Mouse (Mus musculus): ENCODE results near the gene Mta2.

Mta2 gene

DNA sequence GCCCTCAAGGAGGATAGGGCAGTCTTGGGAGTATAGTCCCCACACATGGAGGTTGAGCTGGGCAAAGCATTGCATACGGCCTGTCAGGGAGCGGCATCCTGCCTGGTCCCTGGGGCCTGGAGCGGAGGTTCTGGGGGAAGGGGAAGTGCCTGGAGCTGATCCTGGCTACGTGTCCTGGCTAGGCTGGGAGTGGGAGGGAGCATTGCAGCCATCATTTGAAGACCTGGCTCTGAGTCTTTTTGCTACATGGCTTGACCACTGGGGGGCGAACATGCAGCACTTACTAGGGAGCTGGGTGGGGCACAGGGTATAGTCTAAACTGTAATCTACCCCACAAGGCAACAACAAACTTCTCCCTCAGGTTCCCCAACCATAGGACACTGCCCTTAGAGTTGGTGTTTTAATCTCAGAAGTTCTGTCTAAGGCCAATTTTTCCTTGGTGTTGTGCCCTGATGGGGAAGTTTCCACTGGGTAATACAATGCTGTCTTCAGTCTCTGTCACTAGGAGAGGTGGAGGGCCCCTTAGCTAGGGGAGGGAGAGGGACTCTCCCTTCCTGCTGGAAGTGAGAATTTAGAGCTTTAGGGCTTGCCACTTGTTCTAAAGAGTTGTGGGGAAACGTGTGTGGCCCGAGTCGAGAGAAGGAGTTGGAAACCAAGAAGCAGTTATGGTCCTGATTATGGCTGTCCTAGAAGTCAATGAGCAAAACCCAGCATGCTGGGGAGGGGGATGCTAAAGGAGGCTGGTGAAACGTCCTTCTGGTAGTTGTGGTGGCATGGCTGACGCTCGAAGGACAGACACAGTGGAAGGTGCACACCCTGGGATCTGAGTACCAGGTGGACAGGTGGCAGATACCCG, 51.3 kb downstream of the Mta2 start:
- TF ChIP-seq GATA4 (IDR thresholded peaks at IDR 0.05; ENCODE audit: insufficient replicate concordance, low read length) = no peak

GRCm38 (mm10) chr19:8993625-8993912, 51.9 kb downstream of the Mta2 start:
- no peak for TF ChIP-seq GATA4 (IDR thresholded peaks at IDR 0.05; ENCODE audit: insufficient replicate concordance, low read length)

DNA sequence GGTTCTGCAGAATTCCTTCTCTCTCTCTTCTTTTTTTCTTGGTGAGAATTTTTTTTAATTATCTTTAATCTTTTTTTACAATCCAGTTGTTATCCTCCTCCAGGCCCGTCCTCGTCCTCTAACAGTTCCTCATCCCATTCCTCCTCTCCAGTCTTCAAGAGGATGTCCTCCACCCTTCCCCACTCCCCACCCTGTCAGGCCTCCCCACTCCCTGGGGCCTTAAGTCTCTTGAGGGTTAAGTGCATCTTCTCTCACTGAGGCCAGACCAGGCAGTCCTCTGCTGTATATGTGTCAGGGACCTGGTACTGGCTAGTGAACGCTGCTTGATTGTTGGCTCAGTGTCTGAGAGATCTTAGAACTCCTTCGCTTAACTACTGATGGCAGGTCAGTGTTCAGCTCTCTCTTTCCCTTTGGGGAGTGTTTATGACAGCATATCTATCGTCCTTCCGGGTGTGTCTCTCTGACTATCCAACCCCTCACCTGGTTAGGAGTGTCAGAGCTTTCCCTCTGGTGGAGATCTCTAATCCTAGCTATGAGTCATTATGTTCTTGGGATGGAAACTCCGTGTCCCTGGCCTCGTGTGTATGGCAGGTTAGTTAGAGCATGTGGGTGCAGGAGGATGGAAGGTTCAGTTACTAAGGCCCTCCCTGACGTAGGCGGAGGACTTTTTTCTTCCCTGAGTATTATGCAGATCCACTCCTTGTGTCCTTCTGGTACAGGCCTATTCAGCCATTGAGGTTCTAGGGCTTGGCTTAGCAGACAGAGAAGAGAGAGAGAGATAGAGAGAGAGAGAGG, 53.3 kb downstream of the Mta2 start:
- TF ChIP-seq GATA4 (IDR thresholded peaks at IDR 0.05; ENCODE audit: insufficient replicate concordance, low read length) = no peak

DNA sequence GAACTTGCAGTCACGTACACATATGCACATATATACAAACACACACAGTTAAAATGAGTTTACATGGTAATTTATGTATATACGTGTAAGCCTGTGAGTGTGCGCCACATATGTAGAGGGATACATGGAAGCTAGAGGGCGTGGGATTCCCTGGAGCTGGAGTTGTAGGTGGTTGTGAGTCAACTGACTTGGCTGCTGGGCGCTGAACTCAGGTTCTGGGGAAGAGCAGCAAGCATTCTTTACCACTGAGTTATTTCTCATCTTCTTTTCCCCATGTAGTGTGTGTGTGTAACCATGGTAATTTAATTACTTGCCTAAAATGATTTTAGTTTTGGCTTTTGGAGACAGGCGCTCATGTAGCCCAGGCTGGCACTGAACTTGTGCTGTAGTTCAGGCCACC, 54.9 kb downstream of the Mta2 start:
- TF ChIP-seq GATA4 (IDR thresholded peaks at IDR 0.05; ENCODE audit: insufficient replicate concordance, low read length) = no peak

DNA sequence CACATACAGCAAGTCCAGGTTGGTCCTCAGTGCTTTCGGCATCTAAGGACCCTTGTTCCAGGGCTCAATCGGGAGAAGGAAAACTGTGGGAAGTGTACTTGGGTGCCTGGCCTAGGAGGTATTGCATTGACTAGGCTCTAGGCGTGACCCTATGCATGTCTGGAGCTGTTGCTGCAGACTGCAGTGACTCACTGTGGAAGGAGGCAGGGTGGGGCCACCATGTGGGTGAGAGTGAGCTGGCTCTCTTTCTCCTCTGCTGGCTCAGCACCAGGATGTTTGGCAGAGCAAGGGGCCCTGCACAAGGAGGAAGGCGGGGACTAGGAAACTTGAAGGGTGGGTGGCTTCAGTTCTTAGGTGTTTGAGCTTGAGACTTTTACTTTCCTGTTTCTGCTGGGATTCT, 55.9 kb downstream of the Mta2 start:
- no peak for TF ChIP-seq GATA4 (IDR thresholded peaks at IDR 0.05; ENCODE audit: insufficient replicate concordance, low read length)

DNA sequence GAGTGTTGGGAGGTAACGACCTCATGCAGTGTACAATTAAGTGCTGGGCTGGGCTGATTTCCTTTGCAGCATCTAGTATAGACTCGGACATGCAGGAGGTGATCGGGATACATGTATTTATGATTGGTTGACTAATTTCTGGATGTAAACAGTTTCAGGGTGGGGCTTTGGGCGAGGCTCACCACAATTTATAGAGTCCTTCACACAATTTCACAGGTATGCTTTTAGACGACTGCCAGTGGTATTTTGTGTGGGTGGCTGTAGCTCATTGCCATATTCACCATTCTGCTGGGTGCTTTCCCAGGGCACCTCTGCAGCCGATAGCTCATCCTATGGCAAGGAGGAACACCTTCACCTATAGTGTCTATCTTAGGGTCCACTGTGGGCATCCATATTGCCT, 56.9 kb downstream of the Mta2 start:
- no peak for TF ChIP-seq GATA4 (IDR thresholded peaks at IDR 0.05; ENCODE audit: insufficient replicate concordance, low read length)

DNA sequence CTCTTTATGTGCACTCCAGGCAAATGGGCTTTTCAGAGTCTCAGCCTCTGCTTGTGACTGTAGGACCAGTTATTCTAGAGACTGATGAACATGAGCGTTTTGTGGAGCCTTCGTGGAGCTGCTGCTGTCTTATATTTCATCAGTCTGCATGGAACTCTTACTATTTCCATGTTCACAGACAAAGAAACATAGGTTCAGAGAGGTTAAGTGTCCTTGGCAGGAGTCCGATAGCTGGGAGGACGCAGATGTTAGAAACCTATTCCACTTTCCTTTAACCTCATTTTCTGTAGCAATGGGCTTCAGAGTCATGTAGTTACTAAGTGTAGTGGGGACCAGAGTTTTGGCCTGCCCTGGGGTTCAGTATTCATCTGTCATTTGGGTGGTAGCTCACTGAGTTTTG, 57.5 kb downstream of the Mta2 start:
- no peak for TF ChIP-seq GATA4 (IDR thresholded peaks at IDR 0.05; ENCODE audit: insufficient replicate concordance, low read length)

Data from liver, adult (tissue).